Mouse (Mus musculus) CD4-positive naive resting alpha-beta T cell, adult 57 days (primary cell): ENCODE data around the gene Lrrc45. TPM values are rescaled to one million over a fixed set of nuclear protein-coding genes. Genes with fewer than 3 reads are reported as not detected.

Source experiments
- total RNA-seq: library from RNA; stranded (reverse); gene quantifications from one replicate; pipeline ENCODE4 v1.2.4, GENCODE M21; 2023

Gene Lrrc45
- 33.3 TPM for total RNA-seq

GRCm38 (mm10) chr11:120713580-120714518 is at the start of gene Lrrc45, which contains the start of gene Cenpx:
Lrrc45 (plus strand) TSS chr11:120713925.
Cenpx (minus strand) TSS chr11:120713738.

GRCm38 (mm10) chr11:120672687-120673593 is 40.8 kb upstream of the Lrrc45 start, which contains the start of gene Aspscr1:
Aspscr1 (plus strand) TSS chr11:120672973.

GRCm38 (mm10) chr11:120721124-120722066 is 7.7 kb downstream of the Lrrc45 start, which contains the start of gene Rac3:
Rac3 (plus strand) TSS chr11:120721470.

DNA sequence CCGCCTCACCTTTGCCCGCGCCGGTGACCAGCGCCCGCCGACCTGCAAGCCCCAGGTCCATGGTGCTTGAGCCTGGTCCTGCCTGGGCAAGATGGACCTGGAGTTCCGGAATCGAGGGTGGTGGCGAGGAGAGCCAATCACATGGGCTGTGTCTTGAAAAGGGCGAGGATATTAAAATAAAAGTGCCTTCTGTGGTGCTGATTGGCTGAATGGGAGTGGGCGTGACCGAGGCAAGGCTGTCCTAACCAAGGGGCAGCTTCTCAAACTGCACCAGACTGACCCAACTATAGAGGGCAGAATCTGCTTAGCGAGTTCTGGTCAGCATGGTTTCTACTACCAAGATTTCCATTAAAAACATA is 13.4 kb downstream of the Lrrc45 start, which contains the start of gene Dcxr:
Gene Dcxr, minus strand, starts transcription at position 113 of the 359 bp plus-strand sequence.

DNA sequence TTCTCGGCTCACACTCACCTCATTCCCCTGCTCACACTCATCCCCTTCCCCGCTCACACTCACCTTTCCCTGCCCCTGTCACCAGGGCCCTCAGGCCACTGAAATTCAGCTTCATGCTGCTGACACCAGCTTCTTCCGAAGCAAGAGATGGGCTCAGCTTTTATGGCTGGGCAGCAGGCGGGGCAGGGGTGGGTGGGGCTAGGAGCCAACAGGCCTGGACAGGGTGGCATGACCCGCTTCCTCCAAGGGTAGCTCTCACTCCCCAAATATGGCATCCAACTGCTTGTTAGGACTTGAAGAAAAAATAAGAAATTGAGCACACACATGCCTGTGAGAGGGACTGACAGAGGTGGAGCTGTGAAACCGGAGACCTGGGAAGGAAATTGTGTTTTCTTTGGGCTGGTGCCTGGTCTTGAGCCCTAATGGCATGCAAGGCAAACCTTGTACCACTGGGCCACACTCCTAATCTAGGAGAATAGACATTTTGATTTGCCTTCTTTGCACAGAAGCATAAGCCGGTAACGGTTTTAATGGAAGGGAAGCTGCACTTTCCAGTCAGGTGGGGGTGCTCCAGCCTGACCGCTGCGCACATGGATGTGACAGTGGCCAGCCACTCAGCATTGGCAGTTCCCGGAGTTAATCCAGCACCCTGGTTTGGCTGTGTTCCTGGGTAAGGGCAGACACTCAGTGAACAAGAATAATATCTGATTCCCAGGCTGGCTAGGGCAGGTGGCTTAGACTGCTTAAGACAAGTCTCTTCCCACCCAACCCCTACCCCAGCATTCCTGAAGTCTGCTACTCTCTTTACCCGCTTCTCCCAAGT is 18.3 kb downstream of the Lrrc45 start, which contains the start of gene Cbr2:
Gene Cbr2, minus strand, starts transcription at position 257 of the 823 bp plus-strand sequence.

GRCm38 (mm10) chr11:120762672-120763041 is 48.9 kb downstream of the Lrrc45 start, which contains the start of gene Hmga1b:
Hmga1b (plus strand) TSS chr11:120762794.

Other genes with a start within 250 kb of the Lrrc45 start
- 13.4 TPM for gene Arl16, start 246.3 kb upstream of the Lrrc45 start, total RNA-seq
- gene Mrpl12, start 229.3 kb upstream of the Lrrc45 start, total RNA-seq, result 28.5 TPM
- gene Slc25a10, start 222.1 kb upstream of the Lrrc45 start, total RNA-seq, result 9.7 TPM
- not detected for gene Gcgr, start 183.2 kb upstream of the Lrrc45 start, total RNA-seq
- 36.1 TPM for gene Mcrip1, start 164.2 kb upstream of the Lrrc45 start, total RNA-seq
- not detected for gene Ppp1r27, start 162.8 kb upstream of the Lrrc45 start, total RNA-seq
- gene P4hb, start 140.7 kb upstream of the Lrrc45 start, total RNA-seq, result 123 TPM
- 404 TPM for gene Arhgdia, start 132.3 kb upstream of the Lrrc45 start, total RNA-seq
- gene Alyref, start 115.6 kb upstream of the Lrrc45 start, total RNA-seq, result 109 TPM
- gene Anapc11, start 115.5 kb upstream of the Lrrc45 start, total RNA-seq, result 71.8 TPM
- gene Npb, start 105.4 kb upstream of the Lrrc45 start, total RNA-seq, result 3.8 TPM
- gene Pcyt2, start 96.0 kb upstream of the Lrrc45 start, total RNA-seq, result 153 TPM
- gene Sirt7, start 88.7 kb upstream of the Lrrc45 start, total RNA-seq, result 131 TPM
- gene Mafg, start 80.3 kb upstream of the Lrrc45 start, total RNA-seq, result 39.8 TPM
- gene Pycr1, start 70.2 kb upstream of the Lrrc45 start, total RNA-seq, result 1.2 TPM
- gene Myadml2, start 65.8 kb upstream of the Lrrc45 start, total RNA-seq, result not detected
- not detected for gene Notum, start 52.8 kb upstream of the Lrrc45 start, total RNA-seq
- gene Aspscr1, start 41.0 kb upstream of the Lrrc45 start, total RNA-seq, result 126 TPM
- gene Cenpx, start 187 bp upstream of the Lrrc45 start, total RNA-seq, result 37.5 TPM
- 1.1 TPM for gene Rac3, start 7.5 kb downstream of the Lrrc45 start, total RNA-seq
- 0.65 TPM for gene Dcxr, start 13.4 kb downstream of the Lrrc45 start, total RNA-seq
- not detected for gene Cbr2, start 18.2 kb downstream of the Lrrc45 start, total RNA-seq
- 30.9 TPM for gene Hmga1b, start 48.9 kb downstream of the Lrrc45 start, total RNA-seq
- gene Rfng, start 70.3 kb downstream of the Lrrc45 start, total RNA-seq, result 12.4 TPM
- gene Gps1, start 70.3 kb downstream of the Lrrc45 start, total RNA-seq, result 64.3 TPM
- 61.8 TPM for gene Dus1l, start 82.5 kb downstream of the Lrrc45 start, total RNA-seq
- gene Fasn, start 110.6 kb downstream of the Lrrc45 start, total RNA-seq, result 160 TPM
- gene Ccdc57, start 218.9 kb downstream of the Lrrc45 start, total RNA-seq, result 0.50 TPM
- gene Slc16a3, start 234.6 kb downstream of the Lrrc45 start, total RNA-seq, result 9.3 TPM